Mouse (Mus musculus): ENCODE measurements at regions not wholly inside any gene's neighbourhood (a gene's known extent, or its start where the extent isn't known, plus 50 kb on each side); places are given as distances from the start of the nearest gene placed in this dataset.

GRCm38 (mm10) chr17:27296156-27296555 is 91.9 kb upstream of the Lemd2 start:
- no peak for TF ChIP-seq POLR2A (IDR thresholded peaks at IDR 0.05; ENCODE audit: control insufficient read depth in 1 of 2, insufficient read depth in 1 of 2, low read depth in 1 of 2, low read length in 2 of 2, poor library complexity in 1 of 2)
- TF ChIP-seq EP300 (IDR thresholded peaks at IDR 0.05; ENCODE audit: low read depth in 1 of 2, low read length in 2 of 2), result no peak
